Mouse (Mus musculus) intestine, postnatal 0 days (tissue): ENCODE results near the gene Lrp2bp. TPM values are rescaled to one million over a fixed set of nuclear protein-coding genes. Genes with fewer than 3 reads are reported as not detected.
A peak's percentile ranks its signal among the peaks of the same experiment; 100 is the strongest.

Experiments
- ATAC-seq: fragments of 200-750 bp; cut with Nextera tagmentation; 2 replicates; pipeline ENCODE4 v1.8.0; 2017; ENCODE audit warnings: mild to moderate bottlenecking, moderate TSS enrichment, moderate library complexity
- H3K27ac ChIP-seq: fragments of 300-500 bp; sonication (generic); 2 replicates; pipeline ENCODE4 v1.5.1; 2014; ENCODE audit warnings: mild to moderate bottlenecking, low read depth, low read length, moderate library complexity
- H3K27me3 ChIP-seq: fragments of 300-500 bp; sonication (generic); replicated peaks from 2 replicates; pipeline ENCODE4 v1.6.1; 2014; ENCODE audit warnings: low read length, mixed read lengths; ENCODE audit not compliant: control insufficient read depth, insufficient read depth
- H3K36me3 ChIP-seq: fragments of 300-500 bp; sonication (generic); 2 replicates; pipeline ENCODE4 v1.6.1; 2014; ENCODE audit warnings: mild to moderate bottlenecking, moderate library complexity; ENCODE audit not compliant: control insufficient read depth, insufficient read depth
- H3K4me1 ChIP-seq: fragments of 300-500 bp; sonication (generic); replicated peaks from 2 replicates; pipeline ENCODE4 v1.6.1; 2014; ENCODE audit warnings: antibody characterized with exemption, low read length, mixed read lengths; ENCODE audit not compliant: control insufficient read depth, insufficient read depth
- H3K4me2 ChIP-seq: fragments of 300-500 bp; sonication (generic); replicated peaks from 2 replicates; pipeline ENCODE4 v1.6.1; 2014; ENCODE audit warnings: low read depth, mild to moderate bottlenecking, moderate library complexity
- H3K4me3 ChIP-seq: fragments of 300-500 bp; sonication (generic); 2 replicates; pipeline ENCODE4 v1.5.1; 2014; ENCODE audit warnings: low read depth, low read length
- H3K9ac ChIP-seq: fragments of 300-500 bp; sonication (generic); 2 replicates; pipeline ENCODE4 v1.6.1; 2014; ENCODE audit warnings: mild to moderate bottlenecking, low read depth, low read length
- H3K9me3 ChIP-seq: fragments of 300-500 bp; sonication (generic); 2 replicates; pipeline ENCODE4 v1.6.1; 2016; ENCODE audit warnings: mixed run types; ENCODE audit not compliant: control insufficient read depth
- CTCF ChIP-seq: sonication (generic); IDR thresholded peaks from 2 replicates; pipeline ENCODE4 v1.5.1; 2016; ENCODE audit warnings: low read depth, mild to moderate bottlenecking, control low read depth, antibody characterized with exemption, moderate library complexity
- WGBS: fragments of 180-500 bp; shearing (Covaris S2); extraction: QIAGEN DNeasy Blood & Tissue Kit; methylation state at CpG from one replicate; pipeline ENCODE4 v1.1.7; 2014; 5-methylcytosine and 5-hydroxymethylcytosine counted together
- polyA plus RNA-seq: library from polyadenylated mRNA; unstranded; fragments of >200 nt; fragmentation: Nextera tagmentation; extraction: Ambion mirVana; gene quantifications from 2 replicates; pipeline ENCODE4 v1.2.1, GENCODE M21; 2015

Gene Lrp2bp
- polyA plus RNA-seq, 1 experiment from 2014 or later = 0.44 TPM

- no peak for ATAC-seq
- WGBS = 81% methylated on average over 9 of the region's 9 CpGs
- Histone ChIP-seq H3K9me3 (no peaks in the 10 kb centered on the region), H3K27ac (no peak overlapping the region), H3K27me3 (no peaks in the 10 kb centered on the region), H3K9ac (no peak overlapping the region), H3K4me2 (no peak overlapping the region), H3K4me1 (no peaks in the 10 kb centered on the region), H3K4me3 (no peak overlapping the region), H3K36me3 (no peaks in the 10 kb centered on the region)
- no peak for TF ChIP-seq CTCF
These were observed 23.1 kb downstream of the Lrp2bp start for GRCm38 (mm10) chr8:46022203-46022602.

DNA sequence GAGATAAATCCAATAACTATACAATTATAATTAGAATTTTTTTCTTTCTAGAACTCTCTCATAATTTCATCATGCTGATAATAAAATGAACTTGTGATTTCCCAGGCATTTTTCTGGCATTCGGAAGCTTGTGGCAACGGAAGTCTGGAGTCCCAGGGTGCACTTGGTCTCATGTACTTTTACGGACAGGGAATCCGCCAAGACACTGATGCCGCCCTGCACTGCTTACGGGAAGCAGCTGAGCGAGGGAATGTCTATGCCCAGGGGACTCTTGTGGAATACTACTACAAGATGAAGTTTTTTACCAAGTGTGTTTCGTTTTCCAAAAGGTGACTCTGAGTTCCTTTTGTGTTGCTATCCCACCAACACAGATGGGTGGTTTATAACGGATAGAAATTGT, 23.7 kb downstream of the Lrp2bp start:
- H3K4me1 ChIP-seq = no peaks in the 10 kb centered on the region
- no peak overlapping the region for H3K4me2 ChIP-seq
- H3K9ac ChIP-seq = no peak overlapping the region
- no peak overlapping the region for H3K4me3 ChIP-seq
- ATAC-seq = no peak
- no peaks in the 10 kb centered on the region for H3K9me3 ChIP-seq
- H3K27ac ChIP-seq = no peak overlapping the region
- no peak for TF ChIP-seq CTCF
- no peaks in the 10 kb centered on the region for H3K36me3 ChIP-seq
- WGBS = 96% methylated on average over 9 of the region's 9 CpGs
- no peaks in the 10 kb centered on the region for H3K27me3 ChIP-seq

GRCm38 (mm10) chr8:46024392-46024791, 25.3 kb downstream of the Lrp2bp start:
- TF ChIP-seq CTCF = no peak
- Histone ChIP-seq H3K4me1 (no peaks in the 10 kb centered on the region), H3K4me3 (no peak overlapping the region), H3K4me2 (no peak overlapping the region), H3K27me3 (no peaks in the 10 kb centered on the region), H3K36me3 (0 out of 2 replicates have a peak, but pooled peaks cover under 1% of the 10 kb centered on the region), H3K27ac (no peak overlapping the region), H3K9ac (no peak overlapping the region), H3K9me3 (no peaks in the 10 kb centered on the region)
- no peak for ATAC-seq
- 66% methylated on average over 4 of the region's 4 CpGs for WGBS

- Histone ChIP-seq H3K9ac (no peak overlapping the region), H3K4me3 (no peak overlapping the region), H3K9me3 (no peaks in the 10 kb centered on the region), H3K36me3 (peaks cover 33% of the 10 kb centered on the region), H3K27me3 (no peaks in the 10 kb centered on the region), H3K4me1 (no peaks in the 10 kb centered on the region), H3K4me2 (no peak overlapping the region), H3K27ac (0 out of 2 replicates have a peak overlapping the region, but pooled peaks have one; percentile 22)
- no peak for TF ChIP-seq CTCF
- ATAC-seq = peak; percentile 19; the same call in 1 of the 2 replicates
- 48% methylated on average over 11 of the region's 11 CpGs for WGBS
These were observed 37.1 kb downstream of the Lrp2bp start for GRCm38 (mm10) chr8:46036217-46036616.

- Histone ChIP-seq H3K27ac (no peak overlapping the region), H3K9me3 (no peaks in the 10 kb centered on the region), H3K36me3 (peaks cover 53% of the 10 kb centered on the region), H3K4me2 (no peak overlapping the region), H3K27me3 (no peaks in the 10 kb centered on the region), H3K4me3 (no peak overlapping the region), H3K9ac (no peak overlapping the region), H3K4me1 (no peaks in the 10 kb centered on the region)
- TF ChIP-seq CTCF = no peak
- no peak for ATAC-seq
- 64% methylated on average over 1 of the region's 1 CpGs for WGBS
These were observed 40.6 kb downstream of the Lrp2bp start for GRCm38 (mm10) chr8:46039666-46040065.

GRCm38 (mm10) chr8:46040260-46040659, 41.2 kb downstream of the Lrp2bp start:
- H3K4me3 ChIP-seq = no peak overlapping the region
- ATAC-seq = no peak
- 80% methylated on average over 13 of the region's 13 CpGs for WGBS
- no peak for TF ChIP-seq CTCF
- no peak overlapping the region for H3K4me2 ChIP-seq
- H3K27ac ChIP-seq = no peak overlapping the region
- H3K9ac ChIP-seq = no peak overlapping the region
- H3K36me3 ChIP-seq = peaks cover 53% of the 10 kb centered on the region
- H3K4me1 ChIP-seq = no peaks in the 10 kb centered on the region
- H3K27me3 ChIP-seq = no peaks in the 10 kb centered on the region
- H3K9me3 ChIP-seq = no peaks in the 10 kb centered on the region

GRCm38 (mm10) chr8:46072798-46073197, 73.7 kb downstream of the Lrp2bp start:
- no peaks in the 10 kb centered on the region for H3K27me3 ChIP-seq
- no peak for TF ChIP-seq CTCF
- 88% methylated on average over 5 of the region's 5 CpGs for WGBS
- H3K4me2 ChIP-seq = no peak overlapping the region
- no peaks in the 10 kb centered on the region for H3K4me1 ChIP-seq
- no peaks in the 10 kb centered on the region for H3K9me3 ChIP-seq
- H3K36me3 ChIP-seq = peaks cover 14% of the 10 kb centered on the region
- H3K27ac ChIP-seq = no peak overlapping the region
- no peak overlapping the region for H3K9ac ChIP-seq
- ATAC-seq = no peak
- no peak overlapping the region for H3K4me3 ChIP-seq
